Mouse (Mus musculus) cerebellum, adult 2 months (tissue): Measurements from ENCODE around the gene Pik3cd. TPM values are rescaled to one million over a fixed set of nuclear protein-coding genes. Genes with fewer than 3 reads are reported as not detected.

Experiments
- DNase-seq, 2 experiments: peaks; one replicate each; pipeline ENCODE4 v3.0.0; 2021
- H3K27ac ChIP-seq: fragments of 200-500 bp; 2 replicates; pipeline ENCODE4 v1.5.1; 2012; ENCODE audit warnings: low read length, control low read depth, inconsistent platforms; ENCODE audit not compliant: insufficient read depth
- H3K27me3 ChIP-seq: fragments of 200-500 bp; 2 replicates; pipeline ENCODE4 v1.6.1; 2012; ENCODE audit warnings: inconsistent platforms, mild to moderate bottlenecking, low read length, moderate library complexity; ENCODE audit not compliant: control insufficient read depth, insufficient read depth
- H3K4me1 ChIP-seq: fragments of 200-500 bp; 2 replicates; pipeline ENCODE4 v1.6.1; 2011; ENCODE audit warnings: low read length; ENCODE audit not compliant: control insufficient read depth, insufficient read depth
- H3K4me3 ChIP-seq: fragments of 200-500 bp; replicated peaks from 2 replicates; pipeline ENCODE3; 2011; ENCODE audit warnings: mild to moderate bottlenecking, low read depth, low read length, control low read depth; ENCODE audit not compliant: insufficient read depth
- CTCF ChIP-seq: fragments of 200-500 bp; IDR thresholded peaks from 2 replicates; pipeline ENCODE4 v1.5.1; 2011; ENCODE audit warnings: low read depth, mild to moderate bottlenecking, control low read depth, low read length, moderate library complexity, borderline replicate concordance; ENCODE audit not compliant: insufficient read depth
- POLR2A ChIP-seq: fragments of 200-500 bp; IDR thresholded peaks from 2 replicates; pipeline ENCODE4 v1.6.1; 2011; ENCODE audit warnings: low read length, control low read depth, borderline replicate concordance; ENCODE audit not compliant: insufficient read depth
- WGBS: fragments of 180-500 bp; shearing (Covaris S2); methylation state at CpG from one replicate; pipeline ENCODE4 v1.1.7; 2018; 5-methylcytosine and 5-hydroxymethylcytosine counted together
- polyA plus RNA-seq: library from polyadenylated mRNA; depleted of rRNA; stranded (reverse); fragments of >200 nt; gene quantifications from 2 replicates; pipeline ENCODE4 v1.2.3, GENCODE M21; 2012

The Pik3cd gene
- polyA plus RNA-seq, 1 experiment = 8.6 TPM

- H3K4me1 ChIP-seq = peaks cover 22% of the 10 kb centered on the region
- no peak overlapping the region for H3K4me3 ChIP-seq
- DNase-seq = peak in 1 of 2 experiments; percentile 64
- 50% methylated on average over 10 of the region's 10 CpGs for WGBS
- TF ChIP-seq CTCF (peak; percentile 83), POLR2A (no peak)
- no peaks in the 10 kb centered on the region for H3K27me3 ChIP-seq
- no peak overlapping the region for H3K27ac ChIP-seq
These were observed 90.9 kb downstream of the Pik3cd start for GRCm38 (mm10) chr4:149611376-149612044.

DNA sequence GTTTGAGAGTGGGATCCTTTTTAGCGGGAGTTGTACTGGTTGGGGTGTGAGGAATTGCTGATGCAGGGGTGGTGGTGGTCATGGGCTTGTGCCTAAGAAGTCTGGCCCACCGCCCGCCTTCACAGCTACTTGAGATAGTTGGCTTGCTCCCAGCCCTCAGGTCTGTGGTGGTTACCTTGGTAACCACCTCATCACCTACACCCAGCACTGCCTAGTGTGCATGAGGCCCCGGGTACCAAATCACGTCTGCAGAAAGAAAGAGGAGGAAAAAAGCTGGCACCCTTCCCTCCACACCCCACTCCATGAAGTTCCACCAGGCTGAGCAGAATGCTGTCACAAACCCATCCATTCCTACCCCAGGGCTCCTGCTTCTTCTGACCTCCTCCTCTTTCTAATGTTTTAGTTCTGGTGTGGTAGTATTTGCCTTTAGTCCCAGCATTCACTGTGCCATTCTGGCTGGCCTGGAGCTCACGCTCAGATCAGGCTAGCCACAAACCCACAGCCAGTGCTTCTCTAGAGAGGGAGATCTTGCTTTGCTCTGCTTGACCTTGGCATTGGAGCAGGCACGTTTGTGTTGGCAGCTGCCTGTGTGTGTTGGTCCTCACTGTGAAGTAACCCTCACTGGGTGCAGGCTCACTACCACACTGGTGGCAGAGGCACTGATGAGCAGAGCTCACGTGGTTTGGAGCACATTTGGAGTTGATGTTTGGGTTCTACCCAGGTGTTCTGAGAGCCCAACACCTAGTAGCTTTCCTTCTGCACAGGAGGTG lies 92.9 kb downstream of the Pik3cd start:
- H3K4me1 ChIP-seq = peaks cover 35% of the 10 kb centered on the region
- no peak overlapping the region for H3K4me3 ChIP-seq
- DNase-seq = no peak
- no peaks in the 10 kb centered on the region for H3K27me3 ChIP-seq
- TF ChIP-seq CTCF = no peak
- no peak for TF ChIP-seq POLR2A
- no peak overlapping the region for H3K27ac ChIP-seq
- WGBS = 17% methylated on average over 8 of the region's 8 CpGs

GRCm38 (mm10) chr4:149608309-149608638 lies 94.1 kb downstream of the Pik3cd start:
- Histone ChIP-seq H3K4me1 (peaks cover 31% of the 10 kb centered on the region), H3K4me3 (no peak overlapping the region), H3K27me3 (no peaks in the 10 kb centered on the region), H3K27ac (no peak overlapping the region)
- no peak for TF ChIP-seq POLR2A
- DNase-seq = no peak
- WGBS = 66% methylated on average over 6 of the region's 6 CpGs

DNA sequence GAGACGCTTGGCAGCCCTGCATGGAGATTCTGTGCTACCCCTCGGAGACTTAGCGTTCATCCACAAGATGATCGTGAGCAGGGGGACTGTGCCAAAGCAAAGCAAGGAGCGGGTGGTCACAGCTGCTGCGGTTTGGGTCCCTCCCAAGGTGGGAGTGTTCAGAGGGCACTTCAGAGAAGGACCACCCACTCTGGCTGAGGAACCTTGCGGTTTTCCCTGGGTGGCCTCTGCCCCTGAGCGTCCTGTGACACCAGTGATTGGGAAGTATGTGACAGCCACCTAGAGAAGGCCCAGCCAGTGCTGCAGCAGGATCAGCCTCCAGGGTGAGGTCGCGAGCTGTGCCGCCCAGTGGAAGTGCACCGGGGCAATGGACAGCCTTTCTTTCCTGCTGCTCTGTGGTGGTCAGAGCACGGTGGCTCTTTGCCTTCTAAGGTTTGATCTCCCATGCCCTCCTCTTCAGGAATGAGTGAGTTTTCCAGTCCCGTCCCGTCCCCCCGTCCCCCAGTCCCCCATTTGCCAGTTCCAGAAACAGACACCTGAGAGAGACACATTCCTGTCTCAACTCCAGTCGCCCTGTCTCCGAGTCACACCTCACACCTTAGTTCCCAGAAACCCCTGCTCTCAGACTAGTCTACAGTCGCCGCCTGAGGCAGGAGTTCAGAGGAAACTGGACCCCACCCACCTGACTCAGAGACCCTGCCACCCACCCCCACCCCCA lies 94.6 kb downstream of the Pik3cd start:
- no peak for DNase-seq
- 31% methylated on average over 20 of the region's 20 CpGs for WGBS
- 0 out of 2 replicates have a peak overlapping the region, but pooled peaks have one; percentile 6 for H3K27ac ChIP-seq
- no peak overlapping the region for H3K4me3 ChIP-seq
- peaks cover 34% of the 10 kb centered on the region for H3K4me1 ChIP-seq
- no peaks in the 10 kb centered on the region for H3K27me3 ChIP-seq
- TF ChIP-seq POLR2A (no peak), CTCF (no peak)

DNA sequence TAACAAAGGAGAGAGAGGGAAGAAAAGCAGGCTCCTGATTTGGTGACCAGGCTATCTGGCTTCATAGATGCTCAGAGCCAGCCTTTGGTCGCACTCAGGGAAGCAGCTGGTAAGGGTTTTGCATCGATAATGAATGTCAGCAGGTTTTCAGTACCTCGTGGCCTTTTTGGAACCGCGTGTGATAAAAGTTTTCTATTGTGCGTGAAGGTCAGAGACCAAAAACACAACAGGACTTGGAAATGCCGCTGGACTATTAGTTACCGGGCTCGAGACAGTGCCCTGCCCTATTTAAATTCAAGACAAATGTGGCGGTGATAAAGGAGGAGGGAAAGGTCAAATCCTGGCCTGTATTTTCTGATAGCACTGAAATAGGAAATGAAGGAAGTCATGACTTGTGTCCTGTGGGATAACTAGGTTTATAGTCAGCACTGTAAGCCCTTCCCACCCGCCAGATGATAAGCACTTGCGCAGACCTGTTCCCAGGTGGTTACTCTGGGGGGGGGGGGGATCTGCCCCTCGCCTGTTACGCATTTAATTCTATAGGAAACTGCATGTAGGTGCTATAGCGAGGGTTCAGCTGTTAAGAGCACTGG lies 95.5 kb downstream of the Pik3cd start:
- peaks cover 40% of the 10 kb centered on the region for H3K4me1 ChIP-seq
- TF ChIP-seq CTCF = no peak
- TF ChIP-seq POLR2A = no peak
- no peaks in the 10 kb centered on the region for H3K27me3 ChIP-seq
- 0 out of 2 replicates have a peak overlapping the region, but pooled peaks have one; percentile 6 for H3K27ac ChIP-seq
- peak in 1 of 2 experiments; percentile 31 for DNase-seq
- H3K4me3 ChIP-seq = no peak overlapping the region
- WGBS = 32% methylated on average over 15 of the region's 15 CpGs

DNA sequence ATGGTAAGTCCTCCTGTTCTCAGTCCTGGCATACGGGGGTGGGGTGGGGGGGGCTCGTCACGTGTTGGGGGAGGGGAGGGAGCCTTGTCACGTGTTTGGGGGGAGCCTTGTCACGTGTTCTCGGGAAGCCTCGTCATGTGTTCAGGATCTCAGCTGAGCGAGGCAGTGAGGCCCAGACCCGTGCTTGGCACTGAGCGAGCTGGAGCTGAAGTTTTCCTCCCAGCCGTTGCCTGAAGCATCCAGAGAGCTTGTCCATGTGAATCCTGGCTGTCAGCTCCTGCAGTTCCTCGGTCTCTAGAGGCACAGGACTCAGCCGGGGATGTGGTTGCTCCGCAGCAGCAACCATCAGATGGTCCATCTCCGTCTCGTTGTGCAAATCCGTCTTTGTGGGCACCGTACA lies 96.3 kb downstream of the Pik3cd start:
- no peak for TF ChIP-seq POLR2A
- no peak for TF ChIP-seq CTCF
- Histone ChIP-seq H3K4me3 (no peak overlapping the region), H3K27me3 (no peaks in the 10 kb centered on the region), H3K4me1 (peaks cover 42% of the 10 kb centered on the region), H3K27ac (peak overlapping the region; percentile 63; the same call in 1 of the 2 replicates)
- peak in 1 of 2 experiments; percentile 41 for DNase-seq
- WGBS = 18% methylated on average over 18 of the region's 18 CpGs

DNA sequence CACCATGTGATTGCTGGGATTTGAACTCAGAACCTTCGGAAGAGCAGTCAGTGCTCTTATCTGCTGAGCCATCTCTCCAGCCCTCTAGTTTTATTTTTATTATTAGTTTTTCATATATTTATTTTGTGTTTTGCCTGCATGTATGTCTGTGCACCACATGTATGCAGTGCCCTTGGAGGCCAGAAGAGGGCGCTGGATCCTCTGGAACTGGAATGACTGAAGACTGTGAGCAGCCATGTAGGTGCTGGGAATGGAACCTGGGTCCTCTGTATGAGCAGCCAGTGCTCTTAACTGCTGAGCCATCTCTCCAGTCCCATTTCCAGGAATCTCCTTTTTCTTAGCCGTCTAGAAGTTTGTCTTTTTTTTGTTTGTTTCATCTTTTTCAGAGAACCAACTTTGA lies 97.9 kb downstream of the Pik3cd start:
- WGBS = 83% methylated on average over 3 of the region's 3 CpGs
- Histone ChIP-seq H3K4me3 (no peak overlapping the region), H3K27ac (no peak overlapping the region), H3K4me1 (peaks cover 42% of the 10 kb centered on the region), H3K27me3 (no peaks in the 10 kb centered on the region)
- no peak for DNase-seq
- TF ChIP-seq POLR2A (no peak), CTCF (peak; percentile 35)

GRCm38 (mm10) chr4:149603860-149604259 lies 98.5 kb downstream of the Pik3cd start:
- Histone ChIP-seq H3K27me3 (no peaks in the 10 kb centered on the region), H3K4me1 (peaks cover 39% of the 10 kb centered on the region), H3K27ac (no peak overlapping the region), H3K4me3 (no peak overlapping the region)
- WGBS = 52% methylated on average over 1 of the region's 1 CpGs
- TF ChIP-seq CTCF (no peak), POLR2A (no peak)
- DNase-seq = no peak
